Mouse (Mus musculus): Measurements from ENCODE around the gene Dock10. TPM values are rescaled to one million over a fixed set of nuclear protein-coding genes. Genes with fewer than 3 reads are reported as not detected.

Gene Dock10
- polyA plus RNA-seq, 1 experiment from 2014 or later = 3.5 TPM

GRCm38 (mm10) chr1:80461348-80461747, 297.0 kb downstream of the Dock10 start, which contains the start of gene Gm45261:
Gene Gm45261, minus strand, starts transcription at chr1:80461448.
- 89% methylated on average over 6 of the region's 6 CpGs for WGBS
- H3K27me3 ChIP-seq (replicated peaks) = no peaks in the 10 kb centered on the region

GRCm38 (mm10) chr1:80459923-80460322, 298.4 kb downstream of the Dock10 start:
- ATAC-seq = no peak
- Histone ChIP-seq H3K9ac (no peak overlapping the region), H3K27ac (no peak overlapping the region), H3K4me1 (replicated peaks) (no peaks in the 10 kb centered on the region), H3K36me3 (no peaks in the 10 kb centered on the region), H3K4me3 (replicated peaks) (no peak overlapping the region), H3K9me3 (no peaks in the 10 kb centered on the region), H3K4me2 (replicated peaks) (no peak overlapping the region), H3K27me3 (replicated peaks) (no peaks in the 10 kb centered on the region)
- 69% methylated on average over 1 of the region's 1 CpGs for WGBS

More at GRCm38 (mm10) chr1:80461348-80461747, 297.0 kb downstream of the Dock10 start, which contains the start of gene Gm45261:
- no peak within 1 kb of the TSS for H3K9ac ChIP-seq
- H3K36me3 ChIP-seq = no peaks in the 10 kb centered on the region
- H3K4me1 ChIP-seq (replicated peaks) = no peaks in the 10 kb centered on the region
- H3K4me3 ChIP-seq (replicated peaks) = no peak within 1 kb of the TSS
- no peak within 1 kb of the TSS for H3K4me2 ChIP-seq (replicated peaks)
- H3K9me3 ChIP-seq = no peaks in the 10 kb centered on the region
- no peak within 1 kb of the TSS for H3K27ac ChIP-seq
- no peak for ATAC-seq

GRCm38 (mm10) chr1:80459477-80459876, 298.9 kb downstream of the Dock10 start:
- no peak for ATAC-seq

GRCm38 (mm10) chr1:80453971-80454370, 304.4 kb downstream of the Dock10 start:
- Histone ChIP-seq H3K4me3 (replicated peaks) (no peak overlapping the region), H3K4me1 (replicated peaks) (no peaks in the 10 kb centered on the region), H3K27ac (no peak overlapping the region), H3K4me2 (replicated peaks) (no peak overlapping the region), H3K9me3 (no peaks in the 10 kb centered on the region), H3K36me3 (no peaks in the 10 kb centered on the region), H3K9ac (no peak overlapping the region), H3K27me3 (replicated peaks) (no peaks in the 10 kb centered on the region)
- 78% methylated on average over 2 of the region's 2 CpGs for WGBS
- ATAC-seq = no peak

More at GRCm38 (mm10) chr1:80459477-80459876, 298.9 kb downstream of the Dock10 start:
- Histone ChIP-seq H3K9ac (no peak overlapping the region), H3K27ac (no peak overlapping the region), H3K36me3 (no peaks in the 10 kb centered on the region), H3K9me3 (no peaks in the 10 kb centered on the region), H3K4me1 (replicated peaks) (no peaks in the 10 kb centered on the region), H3K4me2 (replicated peaks) (no peak overlapping the region), H3K4me3 (replicated peaks) (no peak overlapping the region), H3K27me3 (replicated peaks) (no peaks in the 10 kb centered on the region)

GRCm38 (mm10) chr1:80451914-80452549, 306.3 kb downstream of the Dock10 start:
- Histone ChIP-seq H3K4me2 (replicated peaks) (no peak overlapping the region), H3K27me3 (replicated peaks) (no peaks in the 10 kb centered on the region), H3K4me3 (replicated peaks) (no peak overlapping the region), H3K27ac (no peak overlapping the region), H3K9ac (no peak overlapping the region), H3K4me1 (replicated peaks) (no peaks in the 10 kb centered on the region), H3K36me3 (no peaks in the 10 kb centered on the region), H3K9me3 (no peaks in the 10 kb centered on the region)
- ATAC-seq = no peak
- WGBS = 75% methylated on average over 1 of the region's 1 CpGs
